Mouse (Mus musculus): ENCODE measurements around the gene Pde1a. TPM values are rescaled to one million over a fixed set of nuclear protein-coding genes. Genes with fewer than 3 reads are reported as not detected.
"Not testable (repeated sequence)": the region's sequence is repeated elsewhere in the genome, so short reads cannot be mapped to it uniquely, and the experiment has no call there.

Gene Pde1a
- polyA plus RNA-seq, 1 experiment from 2014 or later = 21.3 TPM

DNA sequence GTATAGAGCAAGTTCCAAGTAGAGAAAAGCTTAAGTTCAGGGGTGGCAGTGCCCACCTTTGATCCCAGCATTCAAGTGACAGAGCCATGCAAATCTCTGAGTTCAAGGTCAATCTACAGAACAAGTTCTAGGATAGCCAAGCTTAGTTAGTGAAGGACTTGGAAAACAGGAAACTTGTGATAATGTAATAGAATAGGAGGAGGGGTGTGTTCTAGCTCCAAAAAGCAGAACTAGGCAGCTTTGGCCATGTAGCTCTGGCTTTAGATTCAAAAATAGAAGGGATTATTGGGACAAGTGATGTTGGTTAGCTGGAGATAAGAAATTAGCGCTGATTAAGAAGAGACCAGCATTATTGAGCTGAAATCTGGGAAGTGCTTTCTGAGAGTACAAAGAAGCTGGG, 272.4 kb downstream of the Pde1a start:
- no peak overlapping the region for H3K4me2 ChIP-seq
- H3K9ac ChIP-seq (ENCODE audit: low read depth, low read length) = no peak overlapping the region
- no peaks in the 10 kb centered on the region for H3K27me3 ChIP-seq (ENCODE audit: control insufficient read depth, insufficient read depth, low read length)
- no peaks in the 10 kb centered on the region for H3K36me3 ChIP-seq (ENCODE audit: control insufficient read depth, insufficient read depth, low read length)
- no peak for ATAC-seq (replicated peaks; ENCODE audit: insufficient number of reproducible peaks, low FRiP score, low TSS enrichment)
- no peak overlapping the region for H3K27ac ChIP-seq (ENCODE audit: low read depth, low read length)
- H3K4me3 ChIP-seq (ENCODE audit: low read depth, low read length) = no peak overlapping the region
- no peaks in the 10 kb centered on the region for H3K9me3 ChIP-seq (replicated peaks; ENCODE audit: control insufficient read depth, low read length)
- 85% methylated on average over 1 of the region's 1 CpGs for WGBS (ENCODE audit: insufficient replicate concordance)
- no peaks in the 10 kb centered on the region for H3K4me1 ChIP-seq (ENCODE audit: control insufficient read depth, insufficient read depth, low read length)

DNA sequence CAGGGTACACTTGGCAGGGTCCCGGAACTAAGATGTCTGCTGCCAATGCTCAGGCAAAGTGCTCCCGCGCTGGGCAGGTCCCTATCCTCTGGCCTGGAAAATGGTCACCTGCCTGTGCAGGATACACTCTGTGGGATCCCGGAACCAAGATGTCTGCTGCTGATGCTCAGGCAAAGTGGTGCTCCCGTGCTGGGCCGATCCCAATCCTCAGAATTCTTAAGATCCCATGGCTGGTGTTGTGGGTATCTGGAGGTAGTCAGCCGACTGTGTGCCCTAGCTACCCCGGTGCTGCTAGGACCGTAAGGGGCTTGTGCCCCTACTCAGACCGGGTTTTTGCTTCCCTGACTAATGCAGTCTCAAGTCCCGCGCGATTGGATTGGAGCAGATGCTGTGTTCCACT, 281.9 kb downstream of the Pde1a start:
- not testable (repeated sequence) for H3K9ac ChIP-seq (ENCODE audit: low read depth, low read length); H3K36me3 ChIP-seq (ENCODE audit: control insufficient read depth, insufficient read depth, low read length); H3K27me3 ChIP-seq (ENCODE audit: control insufficient read depth, insufficient read depth, low read length); ATAC-seq (replicated peaks; ENCODE audit: insufficient number of reproducible peaks, low FRiP score, low TSS enrichment); H3K4me2 ChIP-seq; H3K4me3 ChIP-seq (ENCODE audit: low read depth, low read length); H3K4me1 ChIP-seq (ENCODE audit: control insufficient read depth, insufficient read depth, low read length); H3K27ac ChIP-seq (ENCODE audit: low read depth, low read length); H3K9me3 ChIP-seq (replicated peaks; ENCODE audit: control insufficient read depth, low read length)
- WGBS (ENCODE audit: insufficient replicate concordance) = 76% methylated on average over 13 of the region's 13 CpGs

DNA sequence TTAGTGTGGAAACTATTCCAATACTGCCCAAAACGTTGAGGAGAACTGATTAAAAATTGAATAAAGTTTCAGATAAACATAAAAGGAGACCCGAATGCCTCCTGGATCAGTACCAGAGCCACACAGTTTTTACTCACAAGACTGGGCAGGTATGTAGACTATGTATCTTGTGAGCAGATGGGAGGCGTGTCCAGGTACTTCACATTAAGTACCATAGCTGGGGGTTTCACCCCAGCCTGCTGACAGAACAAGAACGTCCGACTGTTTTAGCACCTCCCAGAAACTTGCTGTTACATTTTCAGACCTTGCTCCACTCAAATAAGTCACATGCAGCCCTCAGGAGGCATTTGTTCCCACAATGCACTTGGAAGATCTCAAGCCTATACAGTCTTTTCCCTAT, 289.7 kb downstream of the Pde1a start:
- 57% methylated on average over 5 of the region's 5 CpGs for WGBS (ENCODE audit: insufficient replicate concordance)
- no peaks in the 10 kb centered on the region for H3K9me3 ChIP-seq (replicated peaks; ENCODE audit: control insufficient read depth, low read length)
- no peak overlapping the region for H3K4me3 ChIP-seq (ENCODE audit: low read depth, low read length)
- no peak overlapping the region for H3K4me2 ChIP-seq
- no peaks in the 10 kb centered on the region for H3K4me1 ChIP-seq (ENCODE audit: control insufficient read depth, insufficient read depth, low read length)
- ATAC-seq (replicated peaks; ENCODE audit: insufficient number of reproducible peaks, low FRiP score, low TSS enrichment) = no peak
- no peaks in the 10 kb centered on the region for H3K27me3 ChIP-seq (ENCODE audit: control insufficient read depth, insufficient read depth, low read length)
- H3K27ac ChIP-seq (ENCODE audit: low read depth, low read length) = no peak overlapping the region
- no peaks in the 10 kb centered on the region for H3K36me3 ChIP-seq (ENCODE audit: control insufficient read depth, insufficient read depth, low read length)
- H3K9ac ChIP-seq (ENCODE audit: low read depth, low read length) = no peak overlapping the region

DNA sequence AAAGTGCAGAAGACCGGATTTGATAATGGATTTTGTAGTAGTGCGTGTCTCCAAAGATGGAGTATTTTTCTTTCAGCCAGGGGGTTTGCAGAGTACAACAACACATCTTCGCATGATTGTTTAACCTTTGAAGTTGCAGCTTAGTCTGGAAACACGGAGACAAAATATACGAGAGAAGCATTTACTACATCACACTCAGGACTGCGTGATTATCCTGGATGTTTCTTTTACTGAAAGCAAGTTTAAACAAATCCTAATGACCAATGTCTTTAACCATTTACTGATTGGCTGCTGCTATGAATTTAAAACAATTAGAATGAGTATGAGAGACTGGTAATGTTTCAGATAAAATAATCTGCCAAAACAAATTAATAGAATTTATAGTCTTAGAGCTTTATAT, 290.2 kb downstream of the Pde1a start:
- no peak for ATAC-seq (replicated peaks; ENCODE audit: insufficient number of reproducible peaks, low FRiP score, low TSS enrichment)
- Histone ChIP-seq H3K9ac (ENCODE audit: low read depth, low read length) (no peak overlapping the region), H3K27ac (ENCODE audit: low read depth, low read length) (no peak overlapping the region), H3K4me3 (ENCODE audit: low read depth, low read length) (no peak overlapping the region), H3K9me3 (replicated peaks; ENCODE audit: control insufficient read depth, low read length) (no peaks in the 10 kb centered on the region), H3K4me2 (no peak overlapping the region), H3K27me3 (ENCODE audit: control insufficient read depth, insufficient read depth, low read length) (no peaks in the 10 kb centered on the region), H3K4me1 (ENCODE audit: control insufficient read depth, insufficient read depth, low read length) (no peaks in the 10 kb centered on the region), H3K36me3 (ENCODE audit: control insufficient read depth, insufficient read depth, low read length) (no peaks in the 10 kb centered on the region)
- WGBS (ENCODE audit: insufficient replicate concordance) = 78% methylated on average over 6 of the region's 6 CpGs

DNA sequence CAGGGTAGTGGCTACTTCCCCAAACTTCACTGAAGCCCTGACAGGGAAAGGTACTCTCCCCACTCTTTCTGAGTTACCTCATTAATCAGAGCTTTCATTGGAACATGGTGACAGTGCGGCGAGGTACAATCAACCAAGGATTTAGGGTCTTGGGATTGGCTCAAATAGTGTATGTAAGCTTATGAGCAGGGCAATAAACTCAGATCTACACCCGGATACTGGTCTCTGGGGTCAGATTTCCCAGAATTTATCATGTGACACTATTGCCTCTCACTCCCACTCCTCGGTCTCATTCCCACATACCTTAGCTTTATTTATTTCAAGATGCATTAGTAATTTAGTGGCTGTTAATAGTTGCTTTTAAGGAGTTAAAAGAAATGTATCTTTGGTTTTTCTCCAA, 303.4 kb downstream of the Pde1a start:
- no peak overlapping the region for H3K4me2 ChIP-seq
- no peak overlapping the region for H3K27ac ChIP-seq (ENCODE audit: low read depth, low read length)
- H3K4me3 ChIP-seq (ENCODE audit: low read depth, low read length) = no peak overlapping the region
- ATAC-seq (replicated peaks; ENCODE audit: insufficient number of reproducible peaks, low FRiP score, low TSS enrichment) = no peak
- no peaks in the 10 kb centered on the region for H3K27me3 ChIP-seq (ENCODE audit: control insufficient read depth, insufficient read depth, low read length)
- WGBS (ENCODE audit: insufficient replicate concordance) = 83% methylated on average over 4 of the region's 4 CpGs
- no peak overlapping the region for H3K9ac ChIP-seq (ENCODE audit: low read depth, low read length)
- H3K4me1 ChIP-seq (ENCODE audit: control insufficient read depth, insufficient read depth, low read length) = no peaks in the 10 kb centered on the region
- H3K36me3 ChIP-seq (ENCODE audit: control insufficient read depth, insufficient read depth, low read length) = no peaks in the 10 kb centered on the region
- no peaks in the 10 kb centered on the region for H3K9me3 ChIP-seq (replicated peaks; ENCODE audit: control insufficient read depth, low read length)

DNA sequence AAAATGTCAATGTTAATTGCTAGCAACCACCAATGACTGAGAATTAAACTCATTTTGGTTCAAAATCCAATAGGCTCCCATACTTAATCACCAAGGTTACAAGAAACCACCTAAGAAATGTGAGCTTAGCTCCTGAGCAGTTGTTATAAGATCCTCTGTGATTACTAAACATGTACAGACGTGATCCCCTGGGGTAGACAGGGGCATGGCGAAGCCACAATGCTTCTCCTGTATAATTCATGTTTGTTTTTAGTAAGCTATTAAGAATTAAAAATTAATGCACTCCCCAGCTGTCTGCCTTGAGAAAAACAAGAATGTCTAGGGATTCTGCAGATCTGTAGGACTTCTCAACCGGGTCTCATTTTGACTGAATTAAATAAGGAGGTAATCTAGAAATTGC, 309.7 kb downstream of the Pde1a start:
- WGBS (ENCODE audit: insufficient replicate concordance) = 77% methylated on average over 3 of the region's 3 CpGs
- no peaks in the 10 kb centered on the region for H3K9me3 ChIP-seq (replicated peaks; ENCODE audit: control insufficient read depth, low read length)
- H3K4me3 ChIP-seq (ENCODE audit: low read depth, low read length) = no peak overlapping the region
- H3K9ac ChIP-seq (ENCODE audit: low read depth, low read length) = no peak overlapping the region
- H3K4me2 ChIP-seq = no peak overlapping the region
- H3K27ac ChIP-seq (ENCODE audit: low read depth, low read length) = no peak overlapping the region
- H3K36me3 ChIP-seq (ENCODE audit: control insufficient read depth, insufficient read depth, low read length) = no peaks in the 10 kb centered on the region
- no peak for ATAC-seq (replicated peaks; ENCODE audit: insufficient number of reproducible peaks, low FRiP score, low TSS enrichment)
- no peaks in the 10 kb centered on the region for H3K4me1 ChIP-seq (ENCODE audit: control insufficient read depth, insufficient read depth, low read length)
- no peaks in the 10 kb centered on the region for H3K27me3 ChIP-seq (ENCODE audit: control insufficient read depth, insufficient read depth, low read length)

DNA sequence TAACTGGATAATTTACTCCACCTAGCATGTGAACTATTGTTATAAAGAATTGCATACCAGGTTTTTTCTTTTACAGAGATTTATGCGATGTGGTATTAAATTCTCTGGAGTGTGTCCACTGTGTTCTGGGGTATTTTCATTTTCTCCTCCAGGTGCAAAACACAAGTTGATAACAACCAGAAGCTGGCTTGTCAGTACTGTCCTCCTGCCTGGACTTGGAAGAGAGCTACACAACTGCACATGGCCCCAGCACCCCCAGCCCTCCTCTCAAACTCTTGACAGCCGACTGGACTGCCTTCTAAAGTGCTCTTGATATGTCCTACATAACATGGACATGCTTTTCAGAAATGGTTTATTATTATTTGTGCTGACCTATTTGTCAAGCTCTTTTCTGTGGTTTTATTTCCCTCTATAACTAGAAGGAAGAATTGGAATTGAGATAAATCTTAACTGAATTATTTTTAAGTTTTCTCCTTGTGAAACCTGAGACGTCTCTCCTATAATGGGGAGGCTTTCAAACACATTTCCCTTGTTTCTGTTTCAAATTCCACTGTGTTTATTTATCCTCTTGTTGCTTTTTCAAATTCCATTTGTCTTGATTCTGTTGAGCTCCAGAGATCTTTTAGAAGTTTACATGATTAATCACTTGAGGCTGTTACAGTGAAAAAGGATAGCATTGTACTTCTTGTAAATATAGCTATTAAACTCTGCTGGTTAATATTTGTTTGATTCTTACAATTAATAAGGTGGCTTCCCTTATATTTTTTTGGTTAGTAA, 313.4 kb downstream of the Pde1a start:
- ATAC-seq (replicated peaks; ENCODE audit: insufficient number of reproducible peaks, low FRiP score, low TSS enrichment) = no peak
- H3K9ac ChIP-seq (ENCODE audit: low read depth, low read length) = no peak overlapping the region
- no peaks in the 10 kb centered on the region for H3K9me3 ChIP-seq (replicated peaks; ENCODE audit: control insufficient read depth, low read length)
- H3K27ac ChIP-seq (ENCODE audit: low read depth, low read length) = no peak overlapping the region
- H3K27me3 ChIP-seq (ENCODE audit: control insufficient read depth, insufficient read depth, low read length) = no peaks in the 10 kb centered on the region
- H3K4me3 ChIP-seq (ENCODE audit: low read depth, low read length) = no peak overlapping the region
- H3K4me1 ChIP-seq (ENCODE audit: control insufficient read depth, insufficient read depth, low read length) = no peaks in the 10 kb centered on the region
- no peaks in the 10 kb centered on the region for H3K36me3 ChIP-seq (ENCODE audit: control insufficient read depth, insufficient read depth, low read length)
- WGBS (ENCODE audit: insufficient replicate concordance) = 48% methylated on average over 3 of the region's 3 CpGs
- no peak overlapping the region for H3K4me2 ChIP-seq

DNA sequence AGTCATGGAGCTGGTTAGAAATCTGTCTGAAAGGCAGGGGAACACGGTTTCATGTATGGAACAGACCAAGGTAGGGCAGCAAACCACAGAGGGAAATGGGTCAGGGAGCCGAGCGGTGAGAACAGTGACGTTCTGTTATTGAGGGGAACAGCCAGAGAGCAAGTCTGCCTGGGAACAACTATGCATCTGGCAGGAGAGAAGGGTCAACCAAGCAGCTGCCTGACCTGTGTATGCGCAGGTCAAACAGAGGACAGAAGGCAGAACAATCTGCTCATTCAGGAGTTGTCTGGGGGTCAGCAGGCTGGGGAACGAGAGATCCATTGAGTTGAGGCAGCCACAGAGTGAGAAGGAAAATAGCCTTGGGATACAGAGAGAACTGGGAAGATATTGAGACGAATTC, 330.6 kb downstream of the Pde1a start:
- Histone ChIP-seq H3K9me3 (replicated peaks; ENCODE audit: control insufficient read depth, low read length) (no peaks in the 10 kb centered on the region), H3K27me3 (ENCODE audit: control insufficient read depth, insufficient read depth, low read length) (no peaks in the 10 kb centered on the region)
- WGBS (ENCODE audit: insufficient replicate concordance) = 46% methylated on average over 7 of the region's 7 CpGs

DNA sequence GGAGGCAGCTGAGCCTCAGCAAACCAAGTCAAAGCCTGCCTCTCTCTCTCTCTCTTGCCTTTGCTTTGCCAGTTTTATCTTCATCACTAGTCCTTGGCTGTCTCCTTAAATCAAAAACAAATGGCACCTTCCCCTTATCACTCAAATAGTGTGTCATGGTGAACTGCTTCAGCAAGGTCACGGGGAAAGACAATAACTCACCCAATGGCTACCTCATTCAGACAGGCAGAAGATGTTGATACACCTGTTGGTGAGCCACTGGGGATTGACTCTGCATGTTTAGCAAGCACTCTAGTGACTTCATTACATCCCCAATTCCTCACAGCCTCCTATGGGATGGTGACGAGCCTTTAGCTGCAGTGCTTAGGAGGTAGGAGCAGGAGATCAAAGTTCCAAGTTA, 331.8 kb downstream of the Pde1a start:
- H3K9me3 ChIP-seq (replicated peaks; ENCODE audit: control insufficient read depth, low read length) = no peaks in the 10 kb centered on the region
- H3K27me3 ChIP-seq (ENCODE audit: control insufficient read depth, insufficient read depth, low read length) = no peaks in the 10 kb centered on the region
- H3K9ac ChIP-seq (ENCODE audit: low read depth, low read length) = no peak overlapping the region
- no peaks in the 10 kb centered on the region for H3K36me3 ChIP-seq (ENCODE audit: control insufficient read depth, insufficient read depth, low read length)
- 48% methylated on average over 2 of the region's 2 CpGs for WGBS (ENCODE audit: insufficient replicate concordance)
- ATAC-seq (replicated peaks; ENCODE audit: insufficient number of reproducible peaks, low FRiP score, low TSS enrichment) = no peak
- H3K27ac ChIP-seq (ENCODE audit: low read depth, low read length) = no peak overlapping the region
- no peak overlapping the region for H3K4me3 ChIP-seq (ENCODE audit: low read depth, low read length)
- peaks cover 4% of the 10 kb centered on the region; the same call in 1 of the 2 replicates for H3K4me1 ChIP-seq (ENCODE audit: control insufficient read depth, insufficient read depth, low read length)
- no peak overlapping the region for H3K4me2 ChIP-seq

More for the DNA sequence above, 330.6 kb downstream of the Pde1a start:
- Histone ChIP-seq H3K27ac (ENCODE audit: low read depth, low read length) (no peak overlapping the region), H3K4me1 (ENCODE audit: control insufficient read depth, insufficient read depth, low read length) (no peaks in the 10 kb centered on the region), H3K9ac (ENCODE audit: low read depth, low read length) (no peak overlapping the region), H3K4me2 (no peak overlapping the region), H3K36me3 (ENCODE audit: control insufficient read depth, insufficient read depth, low read length) (no peaks in the 10 kb centered on the region), H3K4me3 (ENCODE audit: low read depth, low read length) (no peak overlapping the region)
- no peak for ATAC-seq (replicated peaks; ENCODE audit: insufficient number of reproducible peaks, low FRiP score, low TSS enrichment)
